Mouse (Mus musculus) embryo, embryonic 11.5 days (tissue): ENCODE measurements around the gene Traf3ip1.
"Not testable (repeated sequence)": the region's sequence is repeated elsewhere in the genome, so short reads cannot be mapped to it uniquely, and the experiment has no call there.

Experiments used
- DNase-seq: peaks from one replicate; pipeline ENCODE4 v3.0.0-alpha.2; 2012; ENCODE audit warnings: low read depth, low spot score

Gene Traf3ip1

DNA sequence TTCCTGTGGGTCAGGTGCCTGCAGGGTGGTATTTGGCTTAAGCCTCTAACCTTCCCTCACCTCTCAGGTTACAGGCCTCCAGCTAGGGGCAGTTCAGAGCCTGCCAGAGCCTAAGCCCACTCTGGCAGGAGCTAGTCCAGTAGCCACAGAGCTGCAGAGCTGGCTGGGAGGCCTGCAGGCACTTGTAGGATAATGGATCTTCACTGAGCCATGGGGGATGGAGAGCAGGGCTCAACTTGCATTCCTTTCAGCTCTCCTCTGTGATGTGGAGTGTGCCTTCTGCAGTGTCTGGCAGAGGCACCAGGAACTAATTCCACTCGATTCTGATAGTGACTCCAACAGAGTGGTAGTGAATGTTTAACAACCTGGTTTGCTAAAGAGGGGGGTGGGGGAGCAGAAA, 29.2 kb upstream of the Traf3ip1 start:
- no peak for DNase-seq

GRCm38 (mm10) chr1:91466186-91466585, 28.3 kb upstream of the Traf3ip1 start:
- DNase-seq: no peak

DNA sequence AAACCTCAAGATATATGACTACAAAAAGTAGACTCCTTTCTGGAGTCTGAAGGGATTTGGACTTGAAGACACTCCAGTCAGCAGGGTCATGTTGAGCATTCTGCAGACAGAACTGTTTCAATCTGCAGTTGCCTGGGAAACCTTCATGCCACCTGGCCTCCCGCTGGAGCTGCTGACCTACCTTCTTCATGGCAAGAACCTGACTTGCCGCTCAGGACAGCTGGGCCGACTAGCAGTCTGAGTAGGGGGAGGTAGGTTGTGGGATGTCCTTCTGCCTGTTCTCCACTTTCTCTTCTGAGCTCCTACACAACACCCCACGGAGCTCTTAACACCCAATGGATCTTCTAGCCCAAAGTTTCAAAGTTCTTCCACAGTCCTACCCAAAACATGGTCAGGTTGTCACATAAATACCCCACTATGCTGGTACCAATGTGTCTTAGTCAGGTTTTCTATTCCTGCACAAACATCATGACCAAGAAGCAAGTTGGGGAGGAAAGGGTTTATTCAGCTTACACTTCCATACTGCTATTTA, 24.5 kb upstream of the Traf3ip1 start:
- DNase-seq: no peak

- DNase-seq: not testable (repeated sequence)
Observed at GRCm38 (mm10) chr1:91478145-91478544, 16.3 kb upstream of the Traf3ip1 start.

GRCm38 (mm10) chr1:91478958-91479357, 15.5 kb upstream of the Traf3ip1 start:
- no peak for DNase-seq

DNA sequence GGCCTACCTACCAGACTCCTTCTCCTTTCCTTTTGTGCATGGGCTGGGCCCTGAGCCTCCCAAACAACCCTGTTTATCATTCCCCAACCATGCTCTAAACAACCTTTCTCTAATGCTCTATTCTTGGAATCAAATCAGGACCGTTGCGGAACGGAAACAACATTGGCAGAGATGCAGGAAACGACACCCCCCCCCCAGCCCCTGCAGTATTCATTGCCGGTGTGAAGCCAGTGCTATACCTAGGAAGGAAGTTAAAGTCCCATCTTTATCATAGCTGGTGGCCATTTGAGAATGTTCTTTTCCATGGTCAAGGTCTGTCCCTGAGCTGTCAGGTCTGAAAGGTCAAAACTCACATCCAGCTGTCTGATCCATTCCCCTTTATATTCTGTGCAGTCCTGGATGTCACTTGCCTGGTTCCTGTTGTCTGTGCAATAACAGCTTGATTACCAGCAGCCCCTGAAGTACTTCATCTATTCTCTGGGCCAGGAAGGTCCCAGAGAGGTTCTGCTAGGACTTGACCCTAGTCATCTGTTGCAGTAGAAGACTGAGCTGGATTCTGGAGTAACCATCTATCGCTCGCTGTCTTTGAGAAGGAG, 11.7 kb upstream of the Traf3ip1 start:
- DNase-seq: no peak

- DNase-seq: peak; percentile 68
Observed at GRCm38 (mm10) chr1:91483304-91484010, 11.0 kb upstream of the Traf3ip1 start.

GRCm38 (mm10) chr1:91484011-91484346, 10.5 kb upstream of the Traf3ip1 start:
- no peak for DNase-seq

GRCm38 (mm10) chr1:91485422-91485821, 9.0 kb upstream of the Traf3ip1 start:
- no peak for DNase-seq

- DNase-seq: no peak
Observed at GRCm38 (mm10) chr1:91486165-91486564, 8.3 kb upstream of the Traf3ip1 start.

DNA sequence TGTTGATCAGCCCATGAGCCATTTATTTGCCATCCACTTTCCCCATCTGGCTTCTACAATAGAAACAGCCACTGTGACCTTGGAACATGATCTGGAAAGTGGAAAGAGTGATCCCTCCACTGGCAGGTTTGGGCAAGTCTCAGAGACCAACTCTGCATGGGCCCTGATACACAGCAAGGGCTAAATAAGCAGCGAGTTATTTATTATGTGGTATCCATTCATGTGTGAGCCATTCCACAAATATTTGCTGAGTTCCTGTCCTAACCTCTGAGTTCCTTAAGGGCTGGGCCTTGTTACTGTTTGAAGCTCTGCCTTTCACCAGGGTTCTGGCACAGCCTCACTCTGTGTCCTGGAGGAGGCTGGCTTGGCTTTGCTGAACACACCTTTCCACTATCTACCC, 4.1 kb upstream of the Traf3ip1 start:
- no peak for DNase-seq

DNA sequence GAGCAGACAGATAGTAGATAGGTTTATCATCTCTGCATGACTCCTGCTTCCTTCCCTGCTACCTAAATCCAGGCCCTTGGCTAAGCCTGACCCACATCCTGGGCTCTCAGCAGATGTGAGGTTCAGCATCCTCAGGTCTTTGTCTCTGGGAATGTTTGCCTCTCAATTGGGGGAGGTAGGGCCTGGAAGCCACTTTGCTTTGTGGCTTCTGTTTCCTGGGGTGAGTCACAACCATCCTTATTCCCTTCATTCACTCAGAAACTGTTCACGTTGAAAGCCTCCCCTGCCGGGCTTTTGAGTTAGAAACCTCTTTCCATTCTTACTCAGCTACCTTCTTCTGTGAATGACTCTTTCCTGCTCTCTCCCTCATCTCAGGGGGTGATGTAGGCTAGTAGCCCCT, 1.7 kb upstream of the Traf3ip1 start:
- no peak for DNase-seq

DNA sequence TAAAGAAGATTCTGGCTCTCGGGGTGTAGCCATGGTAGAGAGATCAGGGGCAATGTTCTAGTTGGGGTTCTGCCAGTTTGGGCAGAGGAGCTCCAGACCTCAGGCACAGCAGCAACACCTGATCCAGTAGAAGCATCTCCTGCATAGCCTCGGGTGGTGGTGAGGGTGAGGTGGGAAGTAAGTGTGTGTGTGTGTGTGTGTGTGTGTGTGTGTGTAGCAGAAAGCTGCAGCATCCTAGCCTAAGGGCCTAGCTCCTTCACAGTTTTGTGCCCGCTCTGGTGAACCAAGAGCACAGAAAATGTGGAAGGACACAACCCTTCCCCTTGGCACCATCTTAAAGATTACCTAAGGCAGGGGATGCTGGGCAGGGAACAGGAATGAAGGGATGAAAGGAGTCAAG, 509 bp upstream of the Traf3ip1 start:
- DNase-seq: no peak

DNA sequence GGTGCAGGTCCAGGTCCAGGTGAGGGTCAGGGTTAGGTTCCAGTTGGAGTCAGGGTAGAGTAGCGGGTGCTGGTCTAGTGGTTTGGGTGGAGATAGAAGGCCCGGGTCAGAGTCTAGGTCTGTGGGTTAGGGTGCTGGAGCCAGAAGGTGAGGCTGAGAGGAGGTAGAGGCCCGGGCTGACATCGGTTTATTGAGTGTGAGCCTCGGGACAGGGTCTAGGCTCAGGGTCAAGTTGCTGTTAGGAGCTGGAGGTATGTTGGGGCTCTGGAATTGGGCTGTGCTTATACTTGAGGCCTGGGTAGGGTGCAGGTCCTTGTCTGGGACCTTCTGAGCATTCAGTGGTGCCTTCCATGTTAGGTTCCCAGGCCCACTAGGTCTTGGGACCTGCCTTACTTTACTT, 874 bp downstream of the Traf3ip1 start:
- no peak for DNase-seq

DNA sequence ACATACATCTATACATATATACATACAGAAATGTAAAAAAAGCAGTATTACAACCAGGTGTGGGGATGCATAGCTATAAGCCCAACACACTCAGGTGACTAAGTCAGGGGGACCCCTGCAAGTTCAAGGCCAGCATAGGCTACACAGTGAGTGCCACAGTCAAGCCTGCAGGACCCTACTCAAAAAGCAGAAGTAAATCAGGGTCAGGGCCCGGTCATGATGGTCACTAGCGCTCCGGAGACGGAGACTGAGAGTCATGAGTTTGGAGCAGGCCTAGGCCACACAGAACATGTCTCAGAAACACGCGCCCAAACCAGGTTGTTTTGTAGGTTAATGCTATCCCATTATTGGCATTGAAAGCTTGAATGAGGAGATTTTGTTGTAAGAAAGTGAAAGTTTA, 4.1 kb downstream of the Traf3ip1 start:
- no peak for DNase-seq

DNA sequence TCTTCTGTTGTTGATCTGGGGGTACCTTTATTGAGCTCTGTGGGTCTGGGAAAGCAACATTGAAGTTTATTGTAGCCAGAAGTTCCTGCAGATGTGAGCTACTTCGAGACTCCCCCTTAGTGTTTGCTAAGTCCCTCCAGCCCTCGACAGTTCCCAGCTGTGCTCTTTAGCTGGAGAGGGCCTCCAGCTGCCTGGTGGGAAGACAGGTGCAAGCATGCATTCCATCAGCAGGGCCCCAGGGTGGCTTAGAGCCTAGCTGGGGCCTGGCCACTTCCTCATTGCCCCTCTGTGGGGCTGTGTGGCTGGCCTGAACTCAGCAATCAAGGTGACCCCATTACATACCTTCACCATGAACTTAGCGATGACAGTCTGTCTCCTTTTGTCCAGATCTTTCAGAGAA, 10.2 kb downstream of the Traf3ip1 start:
- no peak for DNase-seq

DNA sequence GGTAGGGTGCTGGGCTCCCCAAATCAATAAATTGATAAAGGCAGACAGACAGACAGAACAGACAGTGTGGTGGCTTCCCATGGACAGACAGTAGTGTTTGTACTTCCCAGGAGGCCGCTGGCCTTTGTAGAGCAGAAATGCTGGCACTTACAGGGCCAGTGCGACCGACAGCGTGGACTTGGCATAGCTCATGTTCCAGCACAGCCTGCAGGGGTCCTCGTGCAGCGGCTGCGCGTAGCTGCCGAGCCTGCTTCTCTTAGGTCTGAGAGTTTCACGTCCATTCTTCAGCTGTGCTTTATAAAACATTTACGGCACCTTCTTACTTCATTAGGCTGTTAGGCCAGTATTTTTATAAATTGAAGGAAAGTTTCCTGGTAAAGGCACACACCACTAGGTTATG, 20.5 kb downstream of the Traf3ip1 start:
- no peak for DNase-seq

DNA sequence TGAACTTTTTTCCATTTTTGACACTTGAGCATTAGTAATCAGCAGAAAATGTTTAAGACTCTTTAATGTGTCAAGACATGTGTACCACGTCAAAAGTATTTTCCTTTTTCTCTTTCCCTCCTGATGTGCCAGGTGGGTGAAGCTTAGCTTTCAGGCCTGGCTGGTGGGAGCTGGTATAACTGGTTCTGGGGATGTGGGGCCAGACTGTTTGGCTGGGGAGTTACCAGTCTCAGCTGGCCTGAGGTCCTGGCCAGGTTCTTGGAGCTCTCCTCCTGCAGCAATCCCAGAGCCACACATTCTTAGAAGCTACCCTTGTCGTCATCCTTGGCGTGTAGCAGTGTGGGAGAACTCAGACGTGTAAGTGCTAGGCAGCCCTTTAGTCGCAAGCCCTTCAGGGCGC, 21.2 kb downstream of the Traf3ip1 start:
- no peak for DNase-seq

DNA sequence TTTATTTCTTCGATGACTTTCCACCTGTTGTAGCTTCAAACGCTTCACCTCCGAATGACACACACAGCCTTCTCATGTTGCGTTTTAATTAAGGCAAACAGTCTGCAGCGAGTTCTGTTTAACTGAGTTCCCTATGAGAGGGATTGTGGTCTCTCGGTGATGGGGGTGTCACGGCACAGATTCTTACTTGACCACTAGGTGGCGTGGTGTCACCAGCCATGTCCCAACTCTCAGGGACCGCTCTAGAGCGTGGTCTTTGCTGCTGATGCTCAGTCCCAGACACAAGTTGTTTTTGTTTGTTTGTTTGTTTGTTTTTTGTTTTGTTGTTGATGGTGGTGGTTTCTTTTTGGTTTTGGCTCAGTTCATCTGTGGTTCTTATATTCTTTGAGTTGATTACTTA, 29.3 kb downstream of the Traf3ip1 start:
- peak; percentile 46 for DNase-seq

DNA sequence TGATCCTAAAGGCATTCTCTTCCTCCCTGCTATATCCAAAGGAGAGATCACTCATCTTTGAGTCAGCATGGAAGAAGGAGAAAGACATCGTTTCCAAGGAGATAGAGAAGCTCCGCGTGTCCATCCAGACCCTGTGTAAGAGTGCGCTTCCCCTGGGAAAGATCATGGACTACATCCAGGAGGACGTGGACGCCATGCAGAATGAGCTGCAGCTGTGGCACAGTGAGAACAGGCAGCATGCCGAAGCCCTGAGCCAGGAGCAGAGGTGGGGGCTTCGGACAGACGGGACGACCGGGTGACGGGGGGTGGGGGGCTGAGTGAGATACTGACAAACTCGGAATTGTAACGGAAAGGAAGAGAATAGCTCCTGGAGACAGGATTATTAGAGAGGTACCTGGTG, 31.4 kb downstream of the Traf3ip1 start:
- DNase-seq: no peak

DNA sequence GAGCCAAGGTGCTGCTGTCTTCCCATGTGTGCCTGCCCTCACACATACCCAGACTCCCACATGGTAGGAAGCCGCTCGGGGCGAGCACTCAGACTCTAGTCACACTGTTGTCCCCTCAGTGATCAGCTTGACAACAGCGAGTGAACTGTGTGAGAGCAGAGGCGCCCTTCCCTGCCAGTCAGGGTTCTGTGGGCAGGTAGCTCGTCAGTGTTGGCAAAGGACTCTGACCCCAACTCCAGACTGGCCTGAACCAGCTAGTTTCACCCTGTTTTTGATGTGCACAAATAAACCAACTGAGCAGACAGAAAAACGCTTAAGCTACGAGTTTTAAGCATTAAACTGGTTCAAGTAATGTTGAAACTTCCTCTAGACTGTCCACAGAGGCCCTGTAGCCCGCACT, 35.7 kb downstream of the Traf3ip1 start:
- DNase-seq: no peak

DNA sequence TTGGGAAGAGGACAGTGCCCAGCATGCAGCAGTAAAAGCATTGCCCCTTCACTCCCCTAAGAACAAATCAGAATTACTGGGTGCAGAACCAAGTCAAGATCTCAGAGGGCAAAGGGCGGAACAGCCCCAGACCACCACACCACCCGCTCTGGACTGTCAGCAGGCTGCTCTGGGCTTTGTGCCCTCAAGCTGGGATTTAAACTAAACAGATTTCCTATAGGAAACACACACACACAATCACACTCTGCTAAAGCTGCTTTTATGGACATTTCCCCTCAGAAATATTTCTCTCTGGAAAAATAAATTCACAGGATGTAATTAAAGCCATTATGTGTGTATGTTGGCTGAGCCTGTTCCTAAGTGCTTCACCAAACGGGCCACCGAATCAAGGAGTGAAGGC, 37.8 kb downstream of the Traf3ip1 start:
- no peak for DNase-seq

DNA sequence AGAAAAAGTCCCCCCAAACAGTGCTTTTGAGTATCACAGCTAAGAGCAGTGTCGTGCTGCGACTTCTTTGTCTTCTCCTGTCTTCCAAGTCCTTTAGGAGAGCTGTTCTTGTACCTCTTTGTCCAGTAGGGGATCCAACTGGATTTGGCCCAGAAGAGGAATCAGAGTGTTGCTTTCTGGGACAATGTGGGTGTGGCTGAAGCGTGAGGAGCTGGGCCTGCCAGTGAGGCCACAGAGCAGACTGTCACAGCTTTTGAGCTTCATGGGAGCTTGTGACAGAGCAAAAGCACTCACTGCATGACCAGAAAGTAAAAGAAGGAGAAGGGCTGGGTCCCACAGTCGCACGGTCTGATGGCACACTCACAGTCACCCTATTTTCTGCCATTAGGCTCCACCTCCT, 38.4 kb downstream of the Traf3ip1 start:
- no peak for DNase-seq

- DNase-seq: no peak
Observed at GRCm38 (mm10) chr1:91533483-91533882, 39.0 kb downstream of the Traf3ip1 start.
